Mouse (Mus musculus) testis, adult 2 months (tissue): ENCODE measurements around the gene Gsdma. TPM values are rescaled to one million over a fixed set of nuclear protein-coding genes. Genes with fewer than 3 reads are reported as not detected.

ENCODE experiments used
- H3K27ac ChIP-seq: fragments of 200-500 bp; 2 replicates; pipeline ENCODE4 v1.5.1; 2012; ENCODE audit warnings: low read depth, low read length; ENCODE audit not compliant: control insufficient read depth, insufficient read depth
- H3K27me3 ChIP-seq: fragments of 200-500 bp; 2 replicates; pipeline ENCODE4 v1.6.1; 2012; ENCODE audit warnings: mild to moderate bottlenecking, low read length, moderate library complexity; ENCODE audit not compliant: control insufficient read depth, insufficient read depth
- H3K36me3 ChIP-seq: fragments of 200-500 bp; 2 replicates; pipeline ENCODE4 v1.6.1; 2012; ENCODE audit warnings: mild to moderate bottlenecking, low read length; ENCODE audit not compliant: control insufficient read depth, insufficient read depth
- H3K4me1 ChIP-seq: fragments of 200-500 bp; 2 replicates; pipeline ENCODE4 v1.6.1; 2012; ENCODE audit warnings: low read length; ENCODE audit not compliant: control insufficient read depth, insufficient read depth
- H3K4me3 ChIP-seq: fragments of 200-500 bp; 2 replicates; pipeline ENCODE4 v1.5.1; 2012; ENCODE audit warnings: low read depth, mild to moderate bottlenecking, low read length, moderate library complexity, mixed read lengths; ENCODE audit not compliant: control insufficient read depth
- CTCF ChIP-seq: fragments of 200-500 bp; IDR thresholded peaks from 2 replicates; pipeline ENCODE4 v1.5.1; 2012; ENCODE audit warnings: low read depth, mild to moderate bottlenecking, inconsistent platforms, low read length, moderate library complexity; ENCODE audit not compliant: control insufficient read depth, insufficient read depth, insufficient replicate concordance
- POLR2A ChIP-seq: fragments of 200-500 bp; IDR thresholded peaks from 2 replicates; pipeline ENCODE4 v1.6.1; 2012; ENCODE audit warnings: low read depth, mild to moderate bottlenecking, inconsistent platforms, low read length, moderate library complexity; ENCODE audit not compliant: control insufficient read depth
- polyA plus RNA-seq: library from polyadenylated mRNA; depleted of rRNA; stranded (reverse); fragments of >200 nt; gene quantifications from 2 replicates; pipeline ENCODE4 v1.2.3, GENCODE M21; 2012

Gene Gsdma
- polyA plus RNA-seq, 1 experiment: 6.7 TPM

DNA sequence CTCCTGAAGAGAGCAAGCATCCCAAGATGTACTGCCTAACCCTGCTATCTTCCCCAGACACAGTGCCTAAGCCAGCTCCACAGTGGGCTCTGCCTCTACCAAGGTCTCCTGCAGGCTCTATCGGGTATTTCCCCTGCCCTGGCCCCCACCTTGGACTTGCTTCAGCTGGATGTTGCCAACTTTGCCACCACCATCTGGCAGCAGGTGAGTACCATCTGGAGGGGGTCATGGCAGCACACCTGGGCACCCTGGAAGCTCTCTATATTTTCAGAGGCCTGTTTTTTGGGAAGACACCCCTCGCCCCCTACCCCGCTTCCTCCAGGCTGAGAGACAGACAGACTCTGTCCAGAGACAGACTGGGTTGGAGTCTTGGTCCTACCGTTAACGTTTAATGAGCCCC is 38.2 kb downstream of the Gsdma start:
- Histone ChIP-seq H3K27ac (no peak overlapping the region), H3K4me1 (no peaks in the 10 kb centered on the region), H3K4me3 (no peak overlapping the region), H3K27me3 (no peaks in the 10 kb centered on the region), H3K36me3 (no peaks in the 10 kb centered on the region; the same call in 1 of the 2 replicates)
- TF ChIP-seq POLR2A (no peak), CTCF (no peak)

DNA sequence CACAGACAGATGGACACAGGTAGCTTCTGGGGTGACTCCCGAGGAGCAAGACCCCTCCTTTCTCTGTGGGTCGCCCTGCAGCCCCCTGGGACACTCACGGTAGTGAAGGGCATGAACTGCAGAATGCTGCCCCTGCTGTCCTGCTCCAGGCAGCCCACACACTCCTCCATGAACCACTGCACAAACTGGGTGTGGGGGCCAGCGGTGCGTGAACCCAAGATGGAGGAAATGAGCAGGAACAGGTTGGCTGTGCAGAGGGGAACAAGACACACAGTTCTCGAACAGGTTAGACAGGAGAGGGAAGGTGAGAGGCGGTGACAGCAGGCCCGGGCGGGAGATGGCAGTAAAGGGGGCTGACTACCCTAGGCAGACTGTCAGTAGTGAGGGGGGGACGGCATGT is 40.9 kb downstream of the Gsdma start:
- TF ChIP-seq CTCF: no peak
- no peaks in the 10 kb centered on the region; the same call in none of the 2 replicates for H3K36me3 ChIP-seq
- no peaks in the 10 kb centered on the region; the same call in 1 of the 2 replicates for H3K4me1 ChIP-seq

DNA sequence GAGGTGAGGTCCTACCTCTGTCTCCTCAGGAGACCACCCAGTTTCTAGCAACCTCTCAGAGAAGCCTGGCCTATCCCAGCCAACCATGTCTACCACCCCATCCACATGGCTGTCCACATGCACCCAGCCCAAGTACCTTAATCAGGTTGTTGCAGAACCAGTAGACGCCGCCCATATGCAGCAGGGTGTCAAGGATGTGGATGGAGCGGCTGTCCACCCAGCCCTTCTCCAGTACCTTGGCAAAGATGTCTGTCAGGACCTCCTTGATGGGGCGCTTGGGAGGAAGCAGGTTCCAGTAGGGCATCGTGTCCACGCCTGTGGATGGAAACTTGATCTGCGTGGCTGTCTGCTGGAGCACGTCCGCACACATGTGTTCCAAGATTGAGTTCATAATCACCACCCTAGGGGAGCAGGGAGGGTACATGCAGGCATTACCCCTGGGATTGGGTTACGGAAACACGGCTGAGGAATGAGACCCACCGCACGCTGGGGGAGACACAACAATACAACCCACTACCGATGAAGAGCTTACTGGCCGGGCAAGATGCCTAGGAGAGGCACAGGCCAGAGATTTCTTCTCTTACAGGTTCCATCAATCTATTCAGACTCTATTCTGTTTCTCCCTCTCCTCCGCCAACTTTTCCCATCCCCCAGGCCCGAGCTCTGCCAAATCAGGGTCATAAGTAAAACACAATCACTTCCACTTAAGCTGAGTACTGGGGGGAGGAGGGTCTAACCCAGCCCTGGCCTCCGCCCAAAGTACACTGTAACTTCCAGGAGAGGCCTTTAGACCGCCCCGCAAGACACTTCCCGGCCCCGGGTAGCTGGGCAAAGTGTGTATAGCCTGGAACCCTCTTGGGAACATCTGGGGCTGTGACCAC is 43.5 kb downstream of the Gsdma start:
- no peaks in the 10 kb centered on the region; the same call in 1 of the 2 replicates for H3K4me1 ChIP-seq
- no peak overlapping the region for H3K27ac ChIP-seq
- no peaks in the 10 kb centered on the region; the same call in none of the 2 replicates for H3K36me3 ChIP-seq
- no peak for TF ChIP-seq POLR2A
- TF ChIP-seq CTCF: no peak
- no peaks in the 10 kb centered on the region for H3K27me3 ChIP-seq
- no peak overlapping the region for H3K4me3 ChIP-seq

More for the DNA sequence above, 40.9 kb downstream of the Gsdma start:
- no peak overlapping the region for H3K4me3 ChIP-seq
- no peaks in the 10 kb centered on the region for H3K27me3 ChIP-seq
- no peak overlapping the region for H3K27ac ChIP-seq

DNA sequence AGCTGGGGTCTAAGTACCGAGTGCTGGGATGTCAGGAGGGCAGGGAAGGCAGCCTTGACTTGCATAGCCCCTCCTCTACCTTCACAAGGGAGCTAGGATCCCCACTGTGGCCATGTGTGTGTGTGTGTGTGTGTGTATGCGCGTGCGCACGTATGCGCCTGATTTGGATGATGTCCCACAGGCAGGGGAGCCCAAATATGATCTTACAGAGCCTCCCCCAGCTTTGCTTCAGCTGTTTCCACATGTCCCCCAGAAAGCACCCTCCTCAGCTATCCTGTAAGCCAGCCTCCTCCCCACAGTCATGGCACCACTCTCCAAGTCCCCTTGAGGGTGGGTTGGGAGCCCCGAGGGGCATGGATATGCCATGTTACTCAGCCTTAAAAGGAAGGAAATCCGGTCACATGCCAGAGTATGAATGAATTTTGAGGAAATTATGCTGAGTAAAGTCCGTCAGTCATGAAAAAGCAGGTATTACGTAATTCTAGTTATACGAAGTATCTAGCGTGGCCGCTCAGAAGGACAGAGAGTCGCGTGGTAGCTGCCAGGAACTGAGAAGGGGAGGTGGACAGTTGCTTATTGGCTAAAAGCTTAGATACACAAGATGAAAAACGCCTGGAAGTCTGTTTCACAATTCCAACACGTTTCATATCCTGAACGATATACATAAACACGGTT is 44.3 kb downstream of the Gsdma start:
- Histone ChIP-seq H3K36me3 (no peaks in the 10 kb centered on the region; the same call in none of the 2 replicates), H3K27ac (no peak overlapping the region), H3K27me3 (no peaks in the 10 kb centered on the region), H3K4me3 (no peak overlapping the region), H3K4me1 (no peaks in the 10 kb centered on the region; the same call in 1 of the 2 replicates)
- TF ChIP-seq POLR2A: no peak

DNA sequence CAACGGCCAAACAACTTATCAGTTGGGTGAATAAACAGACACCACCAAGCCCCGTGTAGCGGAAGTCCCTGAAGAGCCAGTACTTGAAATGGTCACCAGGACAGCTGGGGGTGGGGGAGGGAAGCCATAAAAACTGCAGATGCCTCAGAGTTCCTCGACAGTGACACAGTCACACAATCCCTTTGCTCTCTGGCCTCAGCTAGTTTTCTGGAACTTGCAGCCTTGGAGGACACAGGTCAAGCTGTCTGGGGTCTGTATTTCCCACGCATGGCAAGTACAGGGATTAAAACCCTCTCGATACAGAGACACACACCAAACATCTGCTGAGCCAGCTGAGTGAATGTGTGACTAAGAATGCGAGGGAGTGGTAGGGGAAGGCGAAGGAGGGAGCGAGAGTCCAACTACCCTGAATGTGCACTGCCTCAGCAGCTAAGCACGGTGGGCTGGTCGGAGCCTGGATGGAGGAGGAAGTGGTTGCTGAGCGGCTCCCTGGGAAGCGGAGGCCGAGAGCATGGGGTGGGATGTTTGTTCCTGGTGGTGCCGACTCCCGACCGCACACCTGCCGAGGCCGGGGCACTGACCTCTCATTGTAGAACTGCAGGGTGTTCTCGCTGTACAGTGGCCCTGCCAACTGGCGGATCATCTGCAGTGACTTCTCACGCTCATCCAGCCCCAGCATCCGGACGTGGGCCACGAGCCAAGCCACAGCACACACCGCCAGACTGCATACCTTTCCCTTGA is 45.0 kb downstream of the Gsdma start:
- TF ChIP-seq CTCF: no peak
- no peak for TF ChIP-seq POLR2A
- Histone ChIP-seq H3K4me1 (no peaks in the 10 kb centered on the region; the same call in 1 of the 2 replicates), H3K27me3 (no peaks in the 10 kb centered on the region), H3K27ac (no peak overlapping the region), H3K36me3 (no peaks in the 10 kb centered on the region; the same call in none of the 2 replicates), H3K4me3 (no peak overlapping the region)

DNA sequence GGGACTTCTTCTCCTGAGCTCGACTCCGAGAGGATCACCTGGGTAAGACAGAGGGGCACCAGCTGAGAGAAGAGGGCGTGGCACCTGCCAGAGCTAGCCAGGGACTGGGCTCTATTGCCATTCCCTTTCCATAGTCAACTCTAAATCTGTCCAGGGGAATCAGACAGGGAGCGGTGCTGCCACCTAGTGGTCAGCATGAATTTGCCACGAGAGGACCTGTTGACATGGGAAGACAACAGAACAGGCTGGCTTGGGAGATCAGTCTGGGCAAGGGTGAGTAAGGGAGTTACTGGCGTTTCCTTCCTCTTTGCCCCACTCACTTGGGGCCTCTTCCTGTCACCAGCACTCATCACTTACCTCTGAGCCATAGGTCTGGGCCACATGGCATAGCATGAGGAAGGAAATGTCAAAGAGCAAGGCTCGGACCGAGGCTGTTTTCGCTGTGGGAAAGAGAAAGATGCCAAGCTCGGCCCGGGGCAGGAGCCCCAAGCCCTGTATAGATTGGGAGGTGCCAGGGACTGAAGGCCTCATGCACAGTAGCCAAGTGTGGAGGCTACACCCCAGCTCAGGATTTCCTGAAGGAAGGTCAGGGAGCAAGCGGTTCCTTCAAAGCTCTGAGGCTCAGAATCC is 46.4 kb downstream of the Gsdma start:
- TF ChIP-seq POLR2A (no peak), CTCF (peak; percentile 90; the same call in 1 of the 2 replicates)
- no peaks in the 10 kb centered on the region; the same call in none of the 2 replicates for H3K36me3 ChIP-seq
- H3K4me1 ChIP-seq: no peaks in the 10 kb centered on the region; the same call in 1 of the 2 replicates
- no peak overlapping the region for H3K27ac ChIP-seq
- no peak overlapping the region for H3K4me3 ChIP-seq
- no peaks in the 10 kb centered on the region for H3K27me3 ChIP-seq
